Mouse (Mus musculus) large intestine, adult 2 months (tissue): ENCODE measurements around the gene Xlr4a. TPM values are rescaled to one million over a fixed set of nuclear protein-coding genes. Genes with fewer than 3 reads are reported as not detected.
"Not testable (repeated sequence)": the region's sequence is repeated elsewhere in the genome, so short reads cannot be mapped to it uniquely, and the experiment has no call there.

Source experiments
- DNase-seq: peaks from one replicate; pipeline ENCODE4 v3.0.0-alpha.2; 2012; ENCODE audit warnings: low read depth, low spot score
- WGBS: fragments of 180-500 bp; shearing (Covaris S2); methylation state at CpG from one replicate; pipeline ENCODE4 v1.1.7; 2018; 5-methylcytosine and 5-hydroxymethylcytosine counted together
- polyA plus RNA-seq: library from polyadenylated mRNA; depleted of rRNA; stranded (reverse); fragments of >200 nt; gene quantifications from 2 replicates; pipeline ENCODE4 v1.2.3, GENCODE M21; 2012; rRNA removed

Xlr4a gene
- polyA plus RNA-seq: 0.32 TPM in 2 replicates

GRCm38 (mm10) chrX:73082267-73083055, at the start of gene Xlr4a:
Gene Xlr4a (minus strand): TSS chrX:73082478.
- DNase-seq: not testable (repeated sequence)
- 77% methylated on average over 19 of the region's 19 CpGs for WGBS

DNA sequence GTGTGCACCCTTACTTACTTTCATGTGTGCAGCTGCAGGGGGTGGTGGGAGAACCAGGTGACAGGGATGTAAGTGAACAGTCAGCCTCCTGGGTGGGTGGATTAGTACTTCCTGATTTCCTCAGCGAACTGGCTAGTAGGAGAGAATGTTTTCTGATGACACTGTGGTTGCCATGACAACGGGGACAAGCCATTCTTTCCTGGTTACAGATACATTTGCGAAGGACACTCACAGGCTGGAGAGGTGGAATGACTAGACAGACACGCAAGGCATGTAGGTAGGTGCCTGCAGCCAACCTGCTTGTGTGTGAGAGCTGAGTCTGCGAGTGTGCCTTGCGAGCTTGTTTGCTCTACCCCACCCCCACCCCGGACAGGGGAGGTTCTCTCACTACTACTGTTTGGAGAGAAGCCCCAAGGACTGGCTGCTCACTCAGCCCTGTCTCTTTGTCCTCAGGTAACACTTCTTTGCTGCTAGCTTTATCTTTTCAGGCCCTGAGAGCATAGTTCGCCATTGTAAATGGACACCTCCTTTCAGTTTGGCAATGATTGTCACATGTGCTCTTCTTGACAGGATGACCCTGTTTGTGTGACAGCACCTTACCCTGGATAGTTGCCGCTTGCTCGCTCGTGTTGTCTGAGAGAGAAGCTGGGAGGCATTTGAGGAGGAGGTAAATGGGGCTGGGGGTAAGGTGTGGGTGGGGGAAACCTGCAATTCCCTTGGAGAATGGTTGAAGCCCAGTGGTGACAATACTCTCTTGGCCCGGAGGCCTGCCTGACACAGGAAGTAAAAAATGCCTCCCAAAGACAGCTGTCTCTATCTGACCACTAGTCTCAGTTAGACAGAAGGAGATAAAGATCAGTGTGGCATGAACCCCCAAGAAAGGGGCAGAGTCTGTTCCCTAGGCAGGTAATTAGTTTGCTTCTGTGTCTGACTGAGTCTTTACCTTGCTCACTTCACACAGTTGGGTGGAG, 40.9 kb upstream of the Xlr4a start:
- no CpG with 5 or more reads among the region's 12 CpGs for WGBS

DNA sequence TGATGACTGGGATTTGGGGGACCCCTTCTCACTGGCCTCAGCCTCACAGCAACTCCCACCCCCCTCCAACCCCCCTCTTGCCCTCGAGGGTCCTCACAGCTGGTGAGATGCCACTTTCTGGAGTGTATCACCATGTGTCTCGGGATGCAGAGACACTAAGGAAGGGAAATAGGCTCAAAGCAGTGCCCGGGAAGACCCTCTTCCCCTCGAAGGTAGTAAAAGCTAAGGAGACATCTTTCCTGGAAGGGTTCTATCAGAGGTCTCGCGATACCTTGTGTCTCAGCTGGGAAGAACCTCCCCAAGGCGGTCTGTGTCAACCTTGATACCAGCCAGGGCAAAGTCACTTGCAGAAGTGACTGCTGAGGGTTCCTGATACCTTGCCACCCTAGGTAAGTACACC, 34.5 kb upstream of the Xlr4a start, which contains the start of gene Gm14685:
TSS of gene Gm14685 (plus strand) at position 301 of the 400 bp plus-strand sequence.
- WGBS: no CpG with 5 or more reads among the region's 7 CpGs

More for the DNA sequence above, 40.9 kb upstream of the Xlr4a start:
- not testable (repeated sequence) for DNase-seq

GRCm38 (mm10) chrX:73096941-73097508, 14.7 kb upstream of the Xlr4a start, which contains the start of gene Xlr3a:
Gene Xlr3a (minus strand): TSS chrX:73097095.
- not testable (repeated sequence) for DNase-seq
- 74% methylated on average over 12 of the region's 13 CpGs for WGBS

More for the DNA sequence above, 34.5 kb upstream of the Xlr4a start, which contains the start of gene Gm14685:
- DNase-seq: not testable (repeated sequence)

DNA sequence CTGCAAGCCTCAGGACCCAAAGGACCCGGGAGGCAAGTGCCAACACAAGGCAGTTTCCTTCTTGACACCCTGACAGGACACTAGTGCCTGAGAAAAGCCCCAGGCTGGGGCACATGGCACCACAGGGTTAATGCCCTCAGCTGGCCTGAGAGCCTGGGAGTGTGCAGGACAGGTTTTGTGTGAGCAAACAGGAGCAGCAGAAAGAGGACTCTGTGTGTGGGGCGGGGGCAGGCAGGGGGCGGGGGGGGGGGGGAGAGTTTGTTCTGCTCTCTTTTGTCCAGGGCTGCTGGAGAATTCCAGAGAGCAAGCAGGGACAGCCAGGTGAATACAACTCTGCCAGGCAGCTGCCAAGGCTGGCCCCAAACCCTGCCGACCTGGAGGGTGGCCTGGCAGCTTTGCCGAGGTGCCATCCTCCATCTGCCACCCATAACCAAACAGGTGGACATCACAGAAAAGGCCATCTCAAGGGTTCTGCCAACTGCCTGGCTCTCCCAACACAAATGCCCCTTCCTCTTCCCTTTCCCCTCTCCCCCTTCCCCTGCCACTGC, 15.4 kb downstream of the Xlr4a start:
- DNase-seq: not testable (repeated sequence)
- 40% methylated on average over 1 of the region's 5 CpGs for WGBS

GRCm38 (mm10) chrX:73064415-73064793, 17.9 kb downstream of the Xlr4a start, which contains the start of gene Pnma3:
Gene Pnma3 (plus strand): TSS chrX:73064787.
- DNase-seq: no peak
- 41% methylated on average over 7 of the region's 7 CpGs for WGBS

DNA sequence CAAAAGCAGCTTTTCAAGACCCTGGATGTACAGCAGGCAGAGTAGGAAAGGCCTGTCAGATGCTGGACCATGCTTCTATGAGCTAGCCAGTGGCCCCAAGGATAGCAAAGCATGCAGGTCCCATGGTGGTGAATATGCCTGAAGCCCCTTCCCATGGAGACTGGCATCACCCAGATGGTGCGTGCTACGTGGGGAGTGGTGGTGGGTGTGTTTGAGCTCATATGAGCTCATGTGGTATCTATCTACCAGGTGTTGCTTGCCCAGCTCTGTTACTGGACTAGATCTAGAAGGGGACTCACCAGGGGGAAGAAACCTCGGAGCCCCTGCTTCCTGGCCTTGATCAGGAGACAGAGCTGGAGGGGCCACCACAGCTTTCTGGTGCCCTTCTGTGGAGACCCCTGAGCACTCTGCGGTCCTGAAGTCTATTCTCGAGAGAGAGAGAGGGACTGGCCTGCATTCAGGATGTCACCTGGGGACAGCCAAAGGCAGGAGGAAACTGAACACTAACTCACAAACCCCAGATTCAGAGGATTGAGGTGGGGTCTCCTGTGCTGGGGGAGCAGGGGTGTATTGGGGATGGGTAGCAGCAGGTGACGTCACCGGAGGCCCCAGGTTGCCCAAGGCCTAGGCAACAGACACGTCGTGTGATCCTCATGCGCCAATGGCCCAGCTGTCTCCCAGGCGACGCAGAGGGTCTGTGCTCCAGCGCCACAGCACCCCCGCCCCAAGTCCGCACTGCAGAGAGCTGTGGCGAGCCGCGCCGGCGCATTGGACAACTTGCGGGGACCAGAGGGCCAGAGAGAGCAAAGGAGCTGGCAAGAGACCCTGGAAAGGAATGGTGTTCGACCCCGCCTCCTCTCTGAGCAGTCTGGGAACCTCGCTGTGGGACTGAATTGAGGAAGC, 18.5 kb downstream of the Xlr4a start:
- 53% methylated on average over 24 of the region's 24 CpGs for WGBS

DNA sequence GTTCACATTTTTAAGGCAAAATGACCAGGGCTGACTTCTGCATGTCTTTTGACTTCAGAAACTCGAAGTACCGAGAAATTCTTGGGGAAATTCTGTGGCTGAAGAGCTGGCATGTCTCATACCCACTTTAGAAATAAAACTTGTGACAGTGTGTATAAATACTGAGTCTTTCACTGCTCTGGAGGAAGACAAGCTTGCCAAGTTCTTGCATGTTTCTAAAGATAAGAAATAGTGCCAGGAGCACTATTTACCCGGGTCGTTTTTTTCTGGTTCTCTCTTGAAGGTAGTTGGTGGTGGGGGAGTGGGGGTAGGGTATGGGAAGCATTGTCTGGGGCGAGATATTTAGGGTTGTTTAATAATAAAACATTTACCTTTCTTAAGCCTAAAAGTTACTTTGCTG, 20.0 kb downstream of the Xlr4a start:
- WGBS: 48% methylated on average over 5 of the region's 5 CpGs
- DNase-seq: no peak

More for the DNA sequence above, 18.5 kb downstream of the Xlr4a start:
- DNase-seq: no peak

- WGBS: 83% methylated on average over 1 of the region's 1 CpGs
- no peak for DNase-seq
Measured at GRCm38 (mm10) chrX:73061528-73061927, 20.8 kb downstream of the Xlr4a start.

DNA sequence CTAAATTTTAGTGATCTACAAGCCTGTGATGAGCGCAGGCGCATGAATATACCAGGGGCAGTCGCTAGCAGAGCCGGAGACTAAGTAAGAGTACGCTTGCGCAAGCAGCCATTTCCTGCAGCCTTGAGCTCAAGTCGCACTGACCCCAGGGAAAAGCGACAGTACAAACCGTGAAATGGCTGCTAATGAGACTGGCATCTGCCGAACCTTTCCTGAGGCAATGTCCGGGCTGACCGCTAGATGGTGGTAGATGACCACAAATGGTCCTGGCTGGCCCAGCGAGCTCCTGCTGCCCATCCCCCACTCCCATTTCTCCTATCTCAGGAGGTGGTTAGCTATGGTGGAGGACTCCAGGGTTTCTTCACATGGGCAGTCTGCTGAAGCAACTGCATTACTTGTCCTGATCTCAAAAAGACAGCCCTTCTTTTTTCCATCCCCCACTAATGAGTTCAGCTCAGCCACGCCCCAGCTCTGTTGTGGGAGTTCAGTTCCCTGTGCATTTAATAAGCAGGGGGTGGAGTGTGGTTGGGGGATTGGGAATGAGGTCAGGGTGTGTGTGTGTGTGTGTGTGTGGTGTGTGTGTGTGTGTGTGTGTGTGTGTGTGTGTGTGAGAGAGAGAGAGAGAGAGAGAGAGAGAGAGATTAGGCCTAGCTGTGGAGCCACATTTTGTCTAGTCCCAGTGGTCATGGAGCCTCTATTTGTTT, 28.3 kb downstream of the Xlr4a start:
- WGBS: 17% methylated on average over 14 of the region's 14 CpGs
- peak; percentile 54 for DNase-seq

- no peak for DNase-seq
- WGBS: 80% methylated on average over 12 of the region's 12 CpGs
Measured at GRCm38 (mm10) chrX:73039666-73040065, 42.6 kb downstream of the Xlr4a start.

- no peak for DNase-seq
- 80% methylated on average over 8 of the region's 8 CpGs for WGBS
Measured at GRCm38 (mm10) chrX:73038831-73039230, 43.4 kb downstream of the Xlr4a start.

DNA sequence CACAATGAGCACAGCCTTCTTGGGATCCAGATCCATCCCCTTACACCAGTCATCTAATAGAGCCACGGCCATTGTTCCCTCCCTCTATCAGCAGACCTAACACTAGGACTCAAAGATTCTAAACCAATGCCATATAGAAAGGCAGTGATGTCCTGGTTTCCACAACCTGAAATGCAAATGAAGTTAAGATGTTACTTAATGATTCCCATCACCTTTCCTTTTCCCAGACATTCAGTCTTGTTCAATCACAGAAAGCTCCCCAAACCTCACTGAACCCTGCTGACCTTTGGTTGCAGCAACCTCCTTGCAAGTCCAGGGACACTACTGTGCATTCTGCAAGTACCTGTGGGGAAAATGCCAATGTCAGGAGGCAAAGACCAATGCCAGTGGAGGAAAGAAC, 45.3 kb downstream of the Xlr4a start, which contains the start of gene Pnma5:
TSS of gene Pnma5 (minus strand) at position 101 of the 400 bp plus-strand sequence.
- 78% methylated on average over 1 of the region's 1 CpGs for WGBS
- no peak for DNase-seq

Other genes with a start within 250 kb of the Xlr4a start
- 4.8 and 5.9 TPM in 2 replicates for gene Cetn2, start 164.1 kb downstream of the Xlr4a start, polyA plus RNA-seq
- gene Nsdhl, start 163.9 kb downstream of the Xlr4a start, polyA plus RNA-seq: 20.4 and 26.2 TPM in 2 replicates
- gene Zfp185, start 95.1 kb downstream of the Xlr4a start, polyA plus RNA-seq: 0.32 and 0.36 TPM in 2 replicates
- gene Pnma5, start 45.4 kb downstream of the Xlr4a start, polyA plus RNA-seq: not detected in 2 replicates
- gene Pnma3, start 17.7 kb downstream of the Xlr4a start, polyA plus RNA-seq: 0.04 and 0.10 TPM in 2 replicates
- gene Xlr3a, start 14.6 kb upstream of the Xlr4a start, polyA plus RNA-seq: 0.55 and 0.92 TPM in 2 replicates
- 0.05 and 0.10 TPM in 2 replicates for gene Gm14685, start 34.6 kb upstream of the Xlr4a start, polyA plus RNA-seq
- gene Xlr5b, start 66.3 kb upstream of the Xlr4a start, polyA plus RNA-seq: 0.07 TPM in 1 of 2 replicates, not detected in the other
- not detected in 2 replicates for gene DXBay18, start 67.0 kb upstream of the Xlr4a start, polyA plus RNA-seq
- not detected in 2 replicates for gene Spin2d, start 94.5 kb upstream of the Xlr4a start, polyA plus RNA-seq
- 0.22 TPM in 1 of 2 replicates, not detected in the other for gene Xlr3b, start 109.7 kb upstream of the Xlr4a start, polyA plus RNA-seq
- 0.47 and 0.99 TPM in 2 replicates for gene Xlr4b, start 131.9 kb upstream of the Xlr4a start, polyA plus RNA-seq
- gene F8a, start 145.8 kb upstream of the Xlr4a start, polyA plus RNA-seq: 7.2 and 7.7 TPM in 2 replicates
- gene Xlr4c, start 160.7 kb upstream of the Xlr4a start, polyA plus RNA-seq: 0.41 and 0.74 TPM in 2 replicates
- gene Xlr3c, start 182.9 kb upstream of the Xlr4a start, polyA plus RNA-seq: not detected in 2 replicates
- not detected in 2 replicates for gene Xlr5a, start 210.5 kb upstream of the Xlr4a start, polyA plus RNA-seq
- gene Xlr5c, start 210.5 kb upstream of the Xlr4a start, polyA plus RNA-seq: not detected in 2 replicates